Mouse (Mus musculus) heart, embryonic 14.5 days (tissue): ENCODE results near the gene Podnl1. TPM values are rescaled to one million over a fixed set of nuclear protein-coding genes. Genes with fewer than 3 reads are reported as not detected.

Experiments used
- ATAC-seq: fragments of 200-750 bp; cut with Nextera tagmentation; 2 replicates; pipeline ENCODE4 v1.8.0; 2017; ENCODE audit warnings: low read depth, moderate TSS enrichment; ENCODE audit not compliant: insufficient number of reproducible peaks, insufficient read depth, low FRiP score
- H3K27ac ChIP-seq, 2 experiments: fragments of 200-500 bp in 1 of 2; fragments of 300-500 bp in 1 of 2; sonication (generic) in 1 of 2; replicated peaks in 1 of 2; 2 replicates each; pipeline ENCODE4 v1.5.1; 2012 to 2014; ENCODE audit warnings: low read depth in 2 of 2, low read length in 2 of 2, control low read depth in 1 of 2, mild to moderate bottlenecking in 1 of 2, mixed read lengths in 1 of 2; ENCODE audit not compliant: control insufficient read depth in 1 of 2, insufficient read depth in 1 of 2
- H3K27me3 ChIP-seq: fragments of 300-500 bp; sonication (generic); 2 replicates; pipeline ENCODE4 v1.6.1; 2014; ENCODE audit warnings: mild to moderate bottlenecking, low read length, control low read depth; ENCODE audit not compliant: control insufficient read depth, insufficient read depth
- H3K36me3 ChIP-seq: fragments of 300-500 bp; sonication (generic); 2 replicates; pipeline ENCODE4 v1.6.1; 2014; ENCODE audit warnings: mild to moderate bottlenecking, control low read depth, low read length, mixed read lengths; ENCODE audit not compliant: control insufficient read depth, insufficient read depth
- H3K4me1 ChIP-seq, 2 experiments: fragments of 200-500 bp in 1 of 2; fragments of 300-500 bp in 1 of 2; sonication (generic) in 1 of 2; 2 replicates each; pipeline ENCODE4 v1.6.1; 2012 to 2014; ENCODE audit warnings: low read length in 2 of 2, control low read depth in 1 of 2, mixed read lengths in 1 of 2; ENCODE audit not compliant: control insufficient read depth in 2 of 2, insufficient read depth in 2 of 2
- H3K4me2 ChIP-seq: fragments of 300-500 bp; sonication (generic); 2 replicates; pipeline ENCODE4 v1.6.1; 2014; ENCODE audit warnings: mild to moderate bottlenecking, low read length
- H3K4me3 ChIP-seq, 2 experiments: fragments of 200-500 bp in 1 of 2; fragments of 300-500 bp in 1 of 2; sonication (generic) in 1 of 2; 2 replicates each; pipeline ENCODE4 v1.5.1; 2012 to 2014; ENCODE audit warnings: low read length in 2 of 2, mild to moderate bottlenecking in 2 of 2, control low read depth in 1 of 2, low read depth in 1 of 2, moderate library complexity in 1 of 2; ENCODE audit not compliant: control insufficient read depth in 1 of 2, insufficient read depth in 1 of 2
- H3K9ac ChIP-seq: fragments of 300-500 bp; sonication (generic); 2 replicates; pipeline ENCODE4 v1.6.1; 2014; ENCODE audit warnings: mild to moderate bottlenecking, low read length
- H3K9me3 ChIP-seq: fragments of 300-500 bp; sonication (generic); 2 replicates; pipeline ENCODE4 v1.6.1; 2016; ENCODE audit warnings: low read length, control low read depth; ENCODE audit not compliant: control insufficient read depth
- WGBS: fragments of 180-500 bp; shearing (Covaris S2); extraction: QIAGEN DNeasy Blood & Tissue Kit; methylation state at CpG from one replicate; pipeline ENCODE4 v1.1.7; 2014; 5-methylcytosine and 5-hydroxymethylcytosine counted together
- polyA plus RNA-seq: library from polyadenylated mRNA; unstranded; fragments of >200 nt; fragmentation: Nextera tagmentation; extraction: Ambion mirVana; gene quantifications from 2 replicates; pipeline ENCODE4 v1.2.1, GENCODE M21; 2014

The Podnl1 gene
- polyA plus RNA-seq, 1 experiment from 2014 or later = 0.16 TPM

DNA sequence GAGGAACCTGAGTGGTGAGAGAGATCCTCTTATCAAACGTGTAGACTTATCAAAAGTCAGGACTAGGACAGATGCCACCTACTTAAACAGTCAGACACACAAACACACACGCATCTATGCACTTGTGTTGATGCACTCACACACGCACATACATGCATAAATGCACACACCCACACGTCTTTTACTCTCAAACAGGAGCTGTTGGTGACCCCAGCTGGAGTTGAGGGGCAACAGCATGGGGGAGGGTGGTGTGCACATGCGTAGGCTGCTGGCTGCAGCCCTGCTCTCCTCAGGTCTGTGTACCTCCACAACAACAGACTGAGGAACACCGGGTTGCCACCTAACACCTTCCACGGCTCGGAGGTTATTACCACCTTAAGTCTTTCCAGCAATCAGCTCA, 2.5 kb downstream of the Podnl1 start:
- H3K4me3 ChIP-seq = no peak overlapping the region
- no peak for ATAC-seq
- no peak overlapping the region for H3K9ac ChIP-seq
- peaks cover 8% of the 10 kb centered on the region; the same call in 1 of the 2 replicates for H3K27me3 ChIP-seq
- peaks cover 15% of the 10 kb centered on the region for H3K36me3 ChIP-seq
- no peak overlapping the region for H3K4me2 ChIP-seq
- H3K27ac ChIP-seq = no peak overlapping the region
- H3K9me3 ChIP-seq = no peaks in the 10 kb centered on the region
- no peaks in the 10 kb centered on the region for H3K4me1 ChIP-seq
- WGBS = 54% methylated on average over 8 of the region's 8 CpGs

DNA sequence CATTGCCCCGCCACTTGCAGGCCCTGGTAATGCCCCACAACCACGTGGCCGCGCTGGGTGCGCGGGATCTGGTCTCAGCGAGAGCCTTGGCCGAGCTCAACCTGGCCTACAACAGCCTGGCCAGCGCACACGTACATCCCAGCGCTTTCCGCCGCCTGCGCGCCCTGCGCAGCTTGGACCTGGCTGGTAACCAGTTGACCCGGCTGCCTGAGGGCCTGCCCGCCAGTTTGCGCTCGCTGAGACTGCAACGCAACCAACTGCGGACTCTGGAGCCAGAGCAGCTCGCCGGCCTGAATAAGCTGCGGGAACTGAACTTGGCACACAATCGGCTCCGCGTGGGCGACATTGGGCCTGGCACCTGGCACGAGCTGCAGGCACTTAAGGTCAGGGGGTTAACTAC, 5.0 kb downstream of the Podnl1 start:
- H3K9ac ChIP-seq = no peak overlapping the region
- 43% methylated on average over 30 of the region's 30 CpGs for WGBS
- H3K4me3 ChIP-seq = no peak overlapping the region
- no peaks in the 10 kb centered on the region for H3K9me3 ChIP-seq
- H3K27me3 ChIP-seq = peaks cover 8% of the 10 kb centered on the region; the same call in 1 of the 2 replicates
- peaks cover 40% of the 10 kb centered on the region for H3K36me3 ChIP-seq
- no peak for ATAC-seq
- no peak overlapping the region for H3K27ac ChIP-seq
- H3K4me1 ChIP-seq = no peaks in the 10 kb centered on the region
- H3K4me2 ChIP-seq = no peak overlapping the region

DNA sequence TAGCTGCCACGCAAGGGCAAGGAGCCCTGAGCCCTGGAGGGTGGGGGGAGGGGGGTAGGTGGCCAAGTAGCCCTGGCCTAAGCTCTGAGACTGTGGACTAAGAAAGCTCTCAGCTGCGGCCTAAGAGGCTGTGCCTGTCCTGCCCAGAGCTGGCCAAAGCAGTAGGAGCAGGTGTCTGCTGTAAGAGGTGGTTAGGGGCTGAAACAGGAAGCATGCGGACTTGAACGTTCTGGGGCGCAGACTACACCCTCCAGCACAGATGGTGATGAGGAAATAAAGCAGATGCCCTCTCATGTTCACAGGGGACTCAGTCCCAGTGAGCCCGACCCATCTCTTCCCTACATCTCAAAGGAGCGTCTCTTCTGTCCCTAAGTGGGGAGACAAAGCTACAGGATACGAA, 6.4 kb downstream of the Podnl1 start:
- WGBS = 70% methylated on average over 8 of the region's 8 CpGs
- ATAC-seq = no peak
- peaks cover 8% of the 10 kb centered on the region; the same call in 1 of the 2 replicates for H3K27me3 ChIP-seq
- H3K9me3 ChIP-seq = no peaks in the 10 kb centered on the region
- no peaks in the 10 kb centered on the region for H3K4me1 ChIP-seq
- no peak overlapping the region for H3K27ac ChIP-seq
- H3K4me3 ChIP-seq = no peak overlapping the region
- H3K36me3 ChIP-seq = peaks cover 54% of the 10 kb centered on the region
- H3K4me2 ChIP-seq = no peak overlapping the region
- H3K9ac ChIP-seq = no peak overlapping the region

DNA sequence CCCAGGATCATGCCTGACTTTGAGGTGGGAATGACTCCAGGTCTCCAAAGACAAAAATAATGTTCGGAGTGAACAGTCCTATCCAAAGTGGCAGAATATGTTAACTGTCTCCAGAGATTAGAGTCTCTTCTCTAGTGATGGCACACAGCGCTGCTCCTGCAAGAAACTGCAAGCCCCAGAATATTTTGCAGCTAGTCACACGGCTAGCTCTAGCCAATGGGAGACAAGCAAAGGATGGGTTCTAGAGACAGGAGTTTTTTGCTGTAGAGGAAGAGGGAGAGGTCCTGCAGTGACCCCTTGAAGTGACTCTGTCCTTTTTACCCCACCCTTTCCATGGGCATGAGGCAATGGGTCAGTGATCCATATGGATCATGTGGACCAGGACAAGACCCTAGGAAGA, 12.1 kb downstream of the Podnl1 start:
- no peak for ATAC-seq
- WGBS = 86% methylated on average over 3 of the region's 3 CpGs
- Histone ChIP-seq H3K27ac (no peak overlapping the region), H3K9ac (no peak overlapping the region), H3K36me3 (peaks cover 99% of the 10 kb centered on the region), H3K4me2 (no peak overlapping the region), H3K4me3 (no peak overlapping the region), H3K4me1 (no peaks in the 10 kb centered on the region), H3K9me3 (no peaks in the 10 kb centered on the region), H3K27me3 (no peaks in the 10 kb centered on the region)

DNA sequence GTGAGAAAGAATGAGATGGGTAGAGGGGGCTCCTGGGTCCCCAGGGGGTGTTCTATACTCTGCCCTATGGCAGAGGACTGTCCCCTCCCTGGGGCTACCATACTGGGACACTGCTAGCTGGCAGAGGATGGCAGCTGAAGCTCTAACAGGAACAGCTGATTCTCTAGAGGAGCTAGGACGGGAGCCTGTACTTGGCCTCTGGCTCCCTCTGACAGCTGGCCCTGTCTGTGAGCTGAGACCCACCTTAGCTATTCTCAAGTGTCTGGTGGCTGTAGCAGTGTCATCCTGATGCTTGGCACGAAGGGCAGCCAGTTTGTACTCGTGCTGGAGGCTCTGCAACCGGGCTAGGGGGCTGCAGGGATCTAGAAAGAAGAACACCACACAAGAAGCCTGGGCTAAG, 15.0 kb downstream of the Podnl1 start:
- H3K4me2 ChIP-seq = no peak overlapping the region
- ATAC-seq = no peak
- H3K9me3 ChIP-seq = no peaks in the 10 kb centered on the region
- WGBS = 76% methylated on average over 4 of the region's 4 CpGs
- H3K36me3 ChIP-seq = peaks cover 93% of the 10 kb centered on the region
- H3K4me3 ChIP-seq = no peak overlapping the region
- no peak overlapping the region for H3K9ac ChIP-seq
- H3K27ac ChIP-seq = no peak overlapping the region
- H3K27me3 ChIP-seq = no peaks in the 10 kb centered on the region
- 0 out of 4 replicates have a peak, but pooled peaks cover 0 to 2% of the 10 kb centered on the region in 2 experiments for H3K4me1 ChIP-seq

DNA sequence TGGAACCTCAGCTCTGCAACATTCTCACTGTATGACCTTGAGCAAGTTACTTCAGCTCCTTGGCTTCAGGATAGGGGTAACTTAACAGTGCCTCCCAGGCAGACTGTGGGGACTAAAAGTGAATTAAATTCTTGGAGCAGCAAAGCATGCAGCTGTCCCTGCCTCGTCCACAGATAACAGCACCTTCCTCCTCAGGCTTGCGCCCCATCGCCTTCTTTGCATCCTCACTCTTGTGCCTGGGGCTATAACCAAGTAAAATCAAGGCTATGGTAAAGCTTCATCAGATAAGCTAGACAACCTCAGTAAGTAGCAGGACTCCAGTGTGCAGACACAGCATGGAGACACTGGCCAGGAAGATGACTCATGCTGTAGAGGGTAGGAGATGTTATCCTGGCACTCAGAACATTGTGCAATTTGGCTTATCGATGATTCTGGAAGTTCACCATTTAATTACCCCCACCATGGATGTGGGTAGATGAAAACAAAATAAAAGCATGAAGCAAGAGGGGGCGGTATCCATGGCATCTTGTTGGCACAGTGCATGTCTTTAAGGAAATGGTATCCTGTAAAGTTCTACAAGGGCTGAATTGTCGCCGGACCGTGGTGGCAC, 19.0 kb downstream of the Podnl1 start:
- H3K9ac ChIP-seq = no peak overlapping the region
- peaks cover 8 to 14% of the 10 kb centered on the region in 2 experiments; a peak in 3 of 4 replicates for H3K4me1 ChIP-seq
- ATAC-seq = no peak
- H3K4me3 ChIP-seq = no peak overlapping the region
- H3K36me3 ChIP-seq = peaks cover 55% of the 10 kb centered on the region
- no peaks in the 10 kb centered on the region for H3K27me3 ChIP-seq
- no peaks in the 10 kb centered on the region for H3K9me3 ChIP-seq
- H3K4me2 ChIP-seq = no peak overlapping the region
- WGBS = 89% methylated on average over 8 of the region's 8 CpGs
- H3K27ac ChIP-seq = no peak overlapping the region

DNA sequence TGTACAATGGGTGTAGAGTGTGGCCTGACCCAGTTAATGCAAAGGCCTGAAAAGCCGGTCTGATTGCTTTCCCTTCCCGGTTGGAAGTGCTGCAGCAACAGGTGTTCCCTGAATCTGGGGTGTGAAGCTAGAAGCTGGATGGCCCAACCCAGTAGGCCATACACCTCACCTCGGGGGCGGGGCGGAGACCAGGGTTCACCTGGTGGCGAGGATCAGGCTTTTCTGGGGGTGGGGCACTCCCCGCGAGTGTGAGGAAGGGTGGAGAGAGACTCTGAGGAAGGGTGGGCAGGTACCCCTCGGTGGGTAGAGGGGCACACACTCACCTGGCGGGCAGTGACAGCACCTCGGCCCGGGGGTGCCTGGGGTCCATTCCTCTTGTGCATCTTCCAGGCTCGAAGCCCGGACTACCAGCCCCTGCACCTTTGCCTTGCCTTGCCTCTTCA, 21.6 kb downstream of the Podnl1 start:
- peak overlapping the region; percentile 49 to 59 for H3K4me3 ChIP-seq
- H3K27me3 ChIP-seq = no peaks in the 10 kb centered on the region
- peaks cover 29% of the 10 kb centered on the region for H3K36me3 ChIP-seq
- H3K4me1 ChIP-seq = peaks cover 8 to 14% of the 10 kb centered on the region in 2 experiments; a peak in 3 of 4 replicates
- peak; percentile 36 for ATAC-seq
- WGBS = 7% methylated on average over 14 of the region's 14 CpGs
- peak overlapping the region; percentile 85 for H3K4me2 ChIP-seq
- H3K9me3 ChIP-seq = no peaks in the 10 kb centered on the region
- H3K27ac ChIP-seq = no peak overlapping the region
- H3K9ac ChIP-seq = peak overlapping the region; percentile 75
